Mouse (Mus musculus): ENCODE measurements around the gene Otop3.
"Not testable (repeated sequence)": the region's sequence is repeated elsewhere in the genome, so short reads cannot be mapped to it uniquely, and the experiment has no call there.

The Otop3 gene

DNA sequence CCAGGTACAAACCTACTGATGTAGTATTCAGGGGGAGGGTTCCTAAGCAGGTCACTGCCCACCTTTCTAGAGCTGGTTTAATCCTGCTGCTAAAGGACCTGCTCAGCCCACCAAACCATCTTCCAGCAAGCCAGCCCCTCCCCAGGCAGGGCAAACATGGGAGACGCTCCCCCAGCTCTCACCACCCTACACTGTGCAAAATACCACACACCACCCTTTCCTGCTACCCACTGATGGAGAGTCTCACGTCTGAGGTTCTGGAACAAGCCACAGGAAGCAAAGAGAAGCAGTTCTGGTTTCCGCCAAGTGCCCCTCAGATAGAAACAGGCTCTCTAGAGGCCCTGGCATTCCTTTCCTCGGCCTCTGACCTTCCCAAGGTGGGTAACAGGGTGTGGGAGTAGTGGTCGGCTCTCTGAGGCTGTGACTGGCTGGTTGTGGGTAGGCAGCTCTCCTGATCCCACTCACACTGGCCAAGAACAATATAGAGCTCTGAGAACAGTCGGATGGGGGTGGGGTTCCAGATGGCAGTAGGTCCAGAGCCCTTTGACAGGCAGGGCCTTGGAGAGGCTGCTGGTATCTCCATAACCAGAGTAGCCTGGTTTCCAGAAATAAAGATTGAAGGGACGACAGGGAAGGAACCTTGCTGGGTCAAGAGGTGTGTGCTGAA is 31.6 kb downstream of the Otop3 start:
- no peak for DNase-seq (ENCODE audit: low spot score)

DNA sequence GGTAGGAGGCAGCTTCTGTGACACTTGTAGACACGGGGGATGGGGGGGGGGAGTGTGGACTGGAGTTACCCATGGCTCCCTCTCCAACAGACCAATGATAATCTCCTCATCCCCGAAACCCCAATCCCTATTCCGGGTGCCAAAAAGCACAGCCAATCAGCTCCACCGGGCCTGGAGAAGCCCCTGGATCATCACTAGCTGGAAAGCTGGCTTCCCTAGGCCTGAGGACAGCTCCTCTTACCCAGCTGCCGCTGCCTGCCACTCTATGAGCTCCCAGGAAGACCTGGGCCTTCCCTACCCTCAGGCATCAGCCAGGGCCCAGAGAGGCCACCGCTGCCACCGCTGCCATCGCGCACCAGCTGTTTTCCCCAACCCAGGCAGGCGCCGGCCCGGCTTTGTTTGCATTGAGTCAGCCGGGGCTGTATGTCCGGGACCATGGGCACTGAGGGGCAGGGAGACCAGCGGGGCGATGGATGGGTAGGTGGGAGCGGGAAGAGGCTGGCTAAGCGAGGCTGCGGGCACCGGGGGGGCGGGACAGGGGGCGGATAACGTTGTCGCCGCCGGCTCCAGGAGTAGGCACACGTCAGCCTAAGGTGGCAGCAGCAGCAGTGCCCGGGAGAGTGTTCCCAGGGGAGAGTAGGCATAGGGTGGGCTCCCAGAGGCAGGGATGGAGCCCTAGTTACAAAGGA is 32.3 kb downstream of the Otop3 start:
- no peak for DNase-seq (ENCODE audit: low spot score)

DNA sequence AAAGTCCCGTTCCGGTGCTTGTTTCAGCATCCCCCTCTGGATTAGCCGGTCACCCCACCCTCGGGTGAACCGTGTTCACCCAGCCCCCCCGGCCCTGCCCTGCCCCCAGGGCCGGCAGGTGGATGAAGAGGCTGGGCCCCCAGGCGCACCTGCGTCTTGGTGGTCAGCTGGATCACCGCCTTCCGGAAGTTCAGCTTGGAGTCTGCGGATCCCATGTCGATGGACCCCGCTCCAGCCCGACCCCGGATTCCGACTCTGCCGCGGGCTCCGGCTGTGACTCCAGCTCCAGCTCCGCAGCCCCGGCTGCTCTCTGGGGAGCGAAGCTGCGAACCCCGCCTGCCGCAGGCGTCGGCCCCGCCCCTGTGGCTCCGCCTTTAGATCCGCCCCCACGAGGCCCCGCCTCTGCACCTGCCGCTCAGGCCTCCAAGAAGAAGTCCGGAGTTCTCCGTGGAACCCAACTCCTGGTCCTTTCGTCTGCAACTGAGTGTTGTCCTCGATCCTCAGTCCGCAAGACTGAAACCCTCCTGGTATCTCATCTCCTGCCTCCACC is 32.9 kb downstream of the Otop3 start, which contains the start of gene Hid1:
Gene Hid1 (minus strand): TSS at position 362 of the 550 bp plus-strand sequence.
- DNase-seq (ENCODE audit: low spot score) = peak; percentile 66

DNA sequence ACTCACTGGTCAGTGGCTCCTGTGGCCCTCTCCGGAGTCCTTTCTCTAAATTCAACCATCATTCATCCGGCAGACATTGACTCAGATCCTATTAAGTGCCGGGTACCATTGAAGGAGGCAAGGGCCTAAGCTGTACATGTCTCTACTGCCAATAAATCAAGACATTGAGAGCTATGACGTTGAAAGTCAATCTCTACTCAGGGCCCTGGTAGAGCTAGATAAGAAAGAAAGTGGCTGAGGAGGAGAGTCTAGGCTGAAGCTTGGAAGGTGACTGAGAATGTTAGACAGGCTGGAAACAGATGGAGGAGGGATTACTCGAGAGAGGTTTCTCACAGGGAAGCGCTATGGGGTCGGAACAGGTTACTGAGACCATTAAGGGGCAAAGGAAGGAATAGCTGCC is 35.8 kb downstream of the Otop3 start:
- DNase-seq (ENCODE audit: low spot score) = no peak

DNA sequence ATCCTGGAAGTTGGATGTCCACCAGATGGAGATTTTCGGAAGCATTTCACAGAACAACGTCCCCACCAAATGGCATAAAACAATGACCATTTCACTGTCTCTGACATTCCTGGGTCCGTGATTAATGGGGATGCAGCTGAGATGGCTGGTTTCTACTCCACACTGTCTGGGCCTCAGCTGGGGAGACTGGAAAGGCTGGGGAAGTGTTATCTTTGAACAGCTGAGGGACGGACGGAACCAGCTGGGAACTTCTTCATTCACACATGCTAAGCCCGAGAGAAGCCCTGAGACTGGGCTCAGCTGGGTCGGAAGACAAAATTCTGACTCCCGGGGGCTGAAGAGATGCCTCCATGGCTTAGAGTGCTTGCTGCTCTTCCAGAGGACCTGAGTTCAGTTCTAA is 36.8 kb downstream of the Otop3 start:
- DNase-seq (ENCODE audit: low spot score) = no peak

DNA sequence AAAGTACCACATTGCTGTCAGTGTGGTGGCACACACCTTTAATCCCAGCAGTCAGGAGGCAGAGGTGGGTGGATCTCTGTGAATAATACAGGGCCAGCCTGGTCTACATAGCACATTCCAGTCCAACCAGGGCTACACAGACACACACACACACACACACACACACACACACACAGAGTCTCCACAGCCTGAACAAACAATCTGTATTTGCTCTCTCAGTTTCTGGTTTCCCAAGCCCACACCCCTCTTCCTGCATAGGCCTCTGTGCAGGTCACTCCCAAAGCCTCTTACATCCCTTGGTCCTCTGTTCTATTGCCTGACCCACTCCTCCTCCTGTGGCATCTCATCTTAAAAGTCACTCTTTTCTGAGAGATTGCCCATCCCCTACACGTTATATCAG is 37.5 kb downstream of the Otop3 start:
- DNase-seq (ENCODE audit: low spot score) = no peak

DNA sequence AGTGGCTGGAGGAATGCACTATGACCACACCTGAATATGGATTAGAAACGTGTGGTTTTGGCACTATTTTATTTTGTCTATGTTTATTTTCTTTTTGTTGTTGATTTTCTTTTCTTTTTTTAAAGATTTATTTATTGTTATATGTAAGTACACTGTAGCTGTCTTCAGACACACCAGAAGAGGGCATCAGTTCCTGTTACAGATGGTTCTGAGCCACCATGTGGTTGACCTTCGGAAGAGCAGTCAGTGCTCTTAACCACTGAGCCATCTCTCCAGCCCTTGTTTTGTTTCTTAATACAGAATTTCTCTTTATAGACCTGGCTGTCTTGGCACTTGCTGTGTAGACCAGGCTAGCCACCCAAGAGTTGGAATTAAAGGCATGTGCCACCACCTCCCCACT is 38.2 kb downstream of the Otop3 start:
- DNase-seq (ENCODE audit: low spot score) = no peak

DNA sequence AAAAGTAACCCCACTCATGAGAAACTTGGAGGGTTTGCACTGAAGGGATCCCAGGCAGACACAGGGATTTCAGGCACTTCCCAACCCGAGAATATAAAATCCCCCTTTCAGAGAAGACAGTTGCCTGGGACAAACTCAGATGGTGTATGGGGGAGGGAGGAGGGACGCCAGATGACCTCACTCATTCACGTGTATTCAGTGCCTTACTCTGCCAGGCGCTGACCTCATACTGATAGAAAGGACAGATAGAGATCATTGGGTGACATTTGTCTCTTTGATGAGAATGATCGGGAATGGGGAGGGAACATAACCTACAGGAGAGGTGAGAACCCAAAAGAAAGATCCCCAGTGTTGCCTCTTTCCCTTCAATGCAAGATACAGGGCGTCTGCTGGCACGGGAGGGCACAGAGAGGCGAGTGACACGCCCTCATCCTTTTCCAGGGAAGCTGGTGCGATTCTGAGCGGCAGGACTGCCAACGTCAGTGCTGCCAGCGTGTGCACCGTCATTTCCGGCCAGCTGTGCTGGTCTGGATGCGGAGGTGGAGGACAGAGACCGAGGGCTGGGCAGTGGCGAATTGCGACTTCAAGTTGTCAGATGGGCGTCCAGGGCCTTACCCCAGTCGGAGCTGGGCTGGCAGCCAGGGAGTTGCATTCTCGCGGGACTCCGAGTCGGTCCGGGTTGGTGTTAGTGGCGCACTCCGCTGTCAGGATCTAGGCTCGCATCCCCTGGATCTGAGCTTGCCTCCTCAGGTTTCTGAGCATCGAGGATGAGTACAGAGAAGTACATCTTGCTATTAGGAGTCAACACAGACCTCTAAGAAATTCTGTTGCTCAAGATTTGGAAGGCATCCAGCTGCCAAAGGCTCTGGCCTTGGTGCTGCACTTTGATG is 39.5 kb downstream of the Otop3 start:
- DNase-seq (ENCODE audit: low spot score) = no peak

DNA sequence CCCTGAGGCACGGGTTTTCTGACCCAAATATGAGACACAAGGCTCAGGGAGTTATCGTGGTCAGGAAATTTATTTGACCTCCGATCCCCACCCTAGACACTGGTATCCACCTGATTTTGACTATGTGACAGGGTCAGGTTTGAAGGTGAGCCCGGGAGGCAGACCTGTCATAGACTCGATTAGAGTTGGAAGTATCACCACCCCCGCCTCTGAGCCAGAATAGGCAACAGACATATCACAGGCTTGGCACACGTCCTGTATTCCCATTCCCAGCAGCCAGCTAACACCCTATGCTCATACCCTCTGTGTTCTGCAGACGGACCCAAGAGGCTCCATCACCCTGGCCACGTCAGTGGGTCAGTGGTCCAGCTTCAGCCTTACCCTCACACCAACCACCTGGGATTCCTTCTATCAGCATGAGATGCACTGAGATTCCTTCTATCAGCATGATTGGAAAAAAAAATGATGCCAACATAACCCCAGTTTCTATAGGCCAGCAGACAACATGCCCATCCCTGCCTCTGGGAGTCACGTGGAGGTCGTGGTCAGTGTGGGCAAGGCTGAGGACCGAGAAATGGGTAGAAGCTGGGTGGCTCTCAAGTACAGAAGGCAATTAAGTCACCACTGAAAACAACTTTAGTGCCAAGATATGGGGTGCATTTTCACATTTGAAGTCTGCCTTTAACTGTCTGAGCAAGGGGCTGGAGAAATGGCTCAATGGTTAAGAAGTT is 40.3 kb downstream of the Otop3 start:
- DNase-seq (ENCODE audit: low spot score) = no peak

DNA sequence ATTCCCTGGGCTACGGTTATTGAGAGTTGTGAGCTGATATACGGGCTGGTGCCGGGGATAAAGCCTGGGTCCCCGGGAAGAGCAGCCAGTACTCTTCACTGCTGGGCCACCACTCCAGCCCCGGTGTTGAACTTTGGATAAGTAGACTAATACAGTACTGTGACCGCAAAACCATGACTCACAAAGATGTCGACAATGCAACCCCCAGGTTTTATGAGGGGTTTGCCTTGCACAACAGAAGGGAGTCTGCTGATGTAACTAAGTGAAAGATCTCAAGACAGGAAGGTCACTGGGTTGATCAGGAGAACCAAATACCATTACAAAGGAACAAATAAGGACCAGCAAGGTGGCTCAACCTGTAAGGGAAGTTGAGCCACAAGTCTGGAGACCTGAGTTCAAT is 42.2 kb downstream of the Otop3 start:
- DNase-seq (ENCODE audit: low spot score) = no peak

DNA sequence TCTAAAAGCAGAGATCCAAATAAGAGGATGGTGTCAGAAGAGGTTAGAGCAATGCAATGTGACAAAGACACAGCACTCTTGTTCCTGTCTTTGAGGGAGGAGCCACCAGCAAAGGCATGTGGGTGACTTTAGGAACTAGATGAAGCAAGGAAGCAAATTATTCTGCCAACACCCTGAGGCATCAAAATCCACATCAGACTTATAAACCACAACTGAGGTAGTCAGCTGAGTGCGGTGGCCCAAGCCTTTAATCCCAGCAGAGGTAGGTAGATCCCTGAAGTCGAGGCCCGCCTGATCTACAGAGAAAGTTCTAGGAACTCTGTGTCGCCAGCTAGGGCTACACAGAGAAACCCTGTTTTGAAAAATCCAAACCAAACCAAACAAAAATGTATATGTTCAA is 42.7 kb downstream of the Otop3 start:
- no peak for DNase-seq (ENCODE audit: low spot score)

DNA sequence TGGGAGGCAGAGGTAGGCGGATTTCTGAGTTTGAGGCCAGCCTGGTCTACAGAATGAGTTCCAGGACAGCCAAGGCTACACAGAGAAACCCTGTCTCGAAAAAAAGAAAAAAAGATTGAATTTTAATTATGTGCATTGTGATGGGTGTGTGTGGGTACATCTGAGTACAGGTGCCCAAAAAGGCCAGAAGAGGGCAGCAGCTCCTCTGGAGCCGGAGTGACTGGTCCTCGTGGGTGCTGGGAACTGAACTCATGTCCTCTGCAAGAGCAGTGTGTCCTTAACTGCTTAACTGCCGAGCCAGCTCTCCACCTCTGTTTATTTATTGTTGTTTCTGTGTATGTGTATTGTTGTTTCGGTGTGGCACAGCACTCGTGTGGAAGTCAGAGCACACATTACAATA is 43.3 kb downstream of the Otop3 start:
- no peak for DNase-seq (ENCODE audit: low spot score)

DNA sequence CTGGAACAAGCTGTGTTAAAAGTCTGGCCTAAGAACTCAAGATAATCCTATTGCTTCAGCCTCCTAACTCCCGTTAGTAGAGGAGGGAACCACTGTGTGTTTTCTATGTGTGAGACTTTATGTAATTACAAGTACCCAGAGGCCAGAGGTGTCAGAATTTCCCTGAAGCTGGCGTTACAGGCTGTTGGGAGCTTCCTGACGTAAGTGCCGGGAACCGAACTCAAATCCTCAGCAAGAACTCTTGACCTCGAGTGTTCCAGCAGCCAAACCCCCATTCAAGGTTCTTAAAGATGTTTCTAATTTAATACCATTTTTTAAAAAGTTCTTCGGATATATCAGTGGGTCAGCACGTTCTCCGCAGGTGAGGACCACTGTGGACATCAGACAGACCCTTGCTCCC is 46.7 kb downstream of the Otop3 start:
- no peak for DNase-seq (ENCODE audit: low spot score)

DNA sequence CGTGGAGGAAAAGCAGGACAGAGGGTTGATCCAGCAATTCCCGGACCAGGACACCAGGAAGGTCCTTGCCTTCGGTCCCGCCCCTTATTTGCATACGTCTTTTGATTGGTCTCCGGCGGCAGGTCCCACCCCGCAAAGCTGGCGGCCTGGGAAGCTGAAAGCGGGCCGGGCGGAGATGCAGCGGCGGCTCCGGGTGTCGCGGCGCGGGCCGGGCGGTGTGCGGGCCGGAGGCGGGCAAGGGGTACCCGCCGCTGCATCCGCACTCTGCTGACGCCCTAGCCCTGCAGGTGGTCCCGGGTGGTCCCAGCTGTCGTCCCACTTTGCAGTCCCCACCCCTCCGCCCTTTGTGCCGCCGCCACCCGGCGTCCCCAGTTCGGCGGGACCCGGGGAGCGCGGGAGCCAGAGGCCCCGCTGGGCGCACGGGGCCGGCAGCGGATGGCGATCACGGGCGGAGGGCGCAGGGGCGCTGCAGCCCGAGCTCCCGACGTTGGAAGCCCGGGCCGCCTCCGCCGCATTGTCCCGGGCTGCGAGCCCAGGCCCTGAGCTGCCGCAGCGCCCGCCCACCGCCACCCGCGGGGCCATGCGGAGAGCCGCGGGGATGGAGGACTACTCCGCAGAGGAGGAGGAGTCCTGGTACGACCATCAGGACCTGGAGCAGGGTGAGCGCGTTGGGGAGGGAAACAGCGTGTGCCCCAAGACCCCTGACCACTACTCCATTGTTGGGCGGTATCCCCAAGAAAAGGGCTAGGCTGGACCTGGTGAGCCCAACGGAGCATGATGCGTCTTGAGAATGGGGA is 47.4 kb downstream of the Otop3 start, which contains the start of gene Cdr2l:
Gene Cdr2l (plus strand): TSS at position 174 of the 797 bp plus-strand sequence.
- no peak for DNase-seq (ENCODE audit: low spot score)

DNA sequence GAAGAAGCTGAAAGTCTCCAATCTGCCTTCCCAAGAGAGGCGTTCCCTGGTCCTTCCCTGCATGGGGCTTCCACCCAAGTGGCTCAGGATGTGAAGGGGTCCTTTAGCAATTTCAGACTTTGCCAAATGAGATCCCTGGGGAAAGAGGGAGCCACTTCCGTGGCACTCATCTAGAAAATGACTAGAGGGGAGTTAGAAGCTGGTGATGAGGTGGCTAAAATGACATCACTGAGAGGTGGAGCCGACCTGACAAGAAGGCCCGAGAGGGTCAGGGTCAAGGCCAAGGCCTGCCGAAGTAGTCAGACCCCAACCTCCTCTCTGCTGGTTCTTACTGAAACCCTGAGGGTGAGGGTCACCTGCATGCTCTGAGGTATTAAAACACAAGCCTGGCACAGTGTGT is 48.4 kb downstream of the Otop3 start:
- DNase-seq (ENCODE audit: low spot score) = no peak

DNA sequence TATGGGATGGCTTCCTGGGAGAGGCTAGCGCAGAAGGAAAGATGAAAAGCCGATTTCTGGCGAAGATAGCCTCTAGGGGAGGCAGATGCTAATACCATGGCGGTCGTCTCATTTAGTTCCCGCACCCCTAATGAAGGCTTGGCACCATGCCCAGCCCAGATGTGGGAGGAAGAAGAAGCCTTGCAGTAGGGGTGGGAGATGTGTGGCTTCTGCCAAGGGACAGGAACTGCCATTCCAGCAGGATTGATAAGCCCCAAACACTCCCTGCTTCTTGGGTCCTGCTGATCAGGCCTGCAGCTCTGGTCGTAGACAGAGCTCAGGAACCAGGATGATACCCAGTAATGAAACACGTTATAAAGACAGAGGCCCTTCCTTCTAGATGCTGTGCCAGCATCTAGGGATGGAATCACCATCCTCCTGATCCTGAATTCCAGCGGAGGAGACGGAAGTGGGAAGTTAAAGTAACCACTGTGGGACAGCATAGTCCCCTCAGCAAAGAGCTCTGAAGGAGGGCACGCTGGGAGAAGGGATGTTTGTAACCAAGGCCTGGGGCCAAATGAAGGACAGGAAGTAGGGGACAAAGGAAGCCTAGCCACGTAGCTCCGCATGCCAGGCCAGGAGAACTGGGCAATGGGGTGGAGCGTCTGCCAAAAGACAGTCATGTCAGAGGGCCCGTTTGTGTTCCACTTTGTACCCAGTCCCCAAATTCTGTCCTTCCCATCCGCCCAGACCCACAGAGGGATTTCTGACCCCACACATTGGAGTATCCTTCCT is 49.4 kb downstream of the Otop3 start:
- DNase-seq (ENCODE audit: low spot score) = no peak

DNA sequence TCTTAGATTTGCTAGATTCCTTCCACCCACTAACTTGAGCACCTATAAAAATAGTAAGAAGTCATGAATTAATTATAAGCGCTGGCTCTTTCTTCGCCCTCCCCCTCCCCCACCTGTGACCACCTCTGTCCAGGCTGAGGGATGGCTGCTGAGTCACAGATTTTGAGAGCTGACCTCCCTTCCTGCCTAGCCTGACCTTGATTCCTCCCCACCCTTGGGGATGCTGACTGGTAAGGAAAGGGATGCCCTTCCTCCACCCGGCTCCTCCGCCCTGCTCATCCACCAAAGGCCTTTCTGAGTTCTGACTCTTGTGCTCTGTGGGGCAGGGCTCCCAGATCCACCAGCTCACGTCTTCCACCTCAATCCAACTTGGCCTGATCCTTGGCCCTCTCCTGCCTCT is 50.1 kb downstream of the Otop3 start:
- DNase-seq (ENCODE audit: low spot score) = no peak

DNA sequence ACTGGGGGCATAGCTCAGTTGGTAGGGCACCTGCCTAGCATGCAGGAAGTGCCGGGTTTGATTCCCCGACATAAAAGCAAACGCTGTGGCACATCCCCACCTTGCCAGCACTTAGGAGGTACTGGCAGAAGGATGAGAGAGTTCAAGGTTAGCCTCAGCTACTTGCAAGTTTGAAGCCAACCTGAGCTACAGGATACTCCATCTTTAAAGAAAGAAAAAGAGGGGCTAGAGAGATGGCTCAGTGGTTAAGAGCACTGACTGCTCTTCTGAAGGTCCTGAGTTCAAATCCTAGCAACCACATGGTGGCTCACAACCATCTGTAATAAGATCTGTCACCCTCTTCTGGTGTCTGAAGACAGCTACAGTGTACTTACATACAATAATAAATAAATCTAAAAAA is 52.3 kb downstream of the Otop3 start:
- not testable (repeated sequence) for DNase-seq (ENCODE audit: low spot score)

DNA sequence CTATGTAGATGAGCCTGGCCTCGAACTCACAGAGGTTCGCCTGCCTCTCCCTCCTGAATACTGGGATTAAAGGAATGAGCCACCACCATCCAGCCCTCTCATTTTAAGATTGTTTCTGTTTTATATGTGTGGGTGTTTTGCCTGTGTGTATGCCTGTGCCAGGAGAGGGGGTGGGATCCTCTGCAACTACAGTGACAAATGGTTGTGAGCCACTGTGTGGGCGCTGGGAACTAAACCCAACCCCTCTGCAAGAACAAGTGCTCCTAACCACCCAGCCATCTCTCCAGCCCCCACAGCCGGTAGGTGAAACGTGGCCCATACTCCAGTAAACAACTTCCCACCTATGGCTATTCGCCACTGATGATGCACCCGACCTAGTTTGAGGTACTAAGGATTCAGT is 56.8 kb downstream of the Otop3 start:
- no peak for DNase-seq (ENCODE audit: low spot score)

DNA sequence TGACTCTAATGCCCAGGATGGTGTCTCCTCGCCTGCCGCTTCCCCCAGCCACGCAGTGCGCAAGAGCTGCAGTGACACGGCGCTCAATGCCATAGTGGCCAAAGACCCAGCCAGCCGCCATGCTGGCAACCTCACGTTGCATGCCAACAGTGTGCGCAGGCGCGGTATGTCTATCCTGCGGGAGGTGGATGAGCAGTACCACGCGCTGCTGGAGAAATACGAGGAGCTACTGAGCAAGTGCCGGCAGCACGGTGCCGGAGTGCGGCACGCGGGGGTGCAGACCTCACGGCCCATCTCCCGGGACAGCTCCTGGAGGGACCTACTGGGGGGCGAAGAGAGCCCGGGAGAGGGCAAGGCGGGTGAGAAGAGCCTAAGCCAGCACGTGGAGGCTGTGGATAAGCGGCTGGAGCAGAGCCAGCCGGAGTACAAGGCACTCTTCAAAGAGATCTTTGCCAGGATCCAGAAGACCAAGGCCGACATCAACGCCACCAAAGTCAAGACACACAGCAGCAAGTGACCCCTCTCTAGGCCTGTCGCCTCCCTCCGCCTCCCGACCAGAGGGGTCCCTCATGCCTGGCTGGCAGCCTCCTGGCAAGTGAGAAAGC is 59.3 kb downstream of the Otop3 start:
- DNase-seq (ENCODE audit: low spot score) = no peak
